Mouse (Mus musculus): ENCODE data around the gene Socs1.

- no peak for TF ChIP-seq CTCF (IDR thresholded peaks at IDR 0.05; ENCODE audit: control insufficient read depth, insufficient read depth, low read length)
- no peak for TF ChIP-seq POLR2A (IDR thresholded peaks at IDR 0.05; ENCODE audit: borderline replicate concordance, control insufficient read depth, low read depth, low read length)
Measured at GRCm38 (mm10) chr16:10737571-10737970, 47.8 kb downstream of the Socs1 start.

Measured in bone marrow, adult 2 months (tissue).